Mouse (Mus musculus) adrenal gland, postnatal 10 days (tissue): ENCODE measurements around the gene Thap8. TPM values are rescaled to one million over a fixed set of nuclear protein-coding genes. Genes with fewer than 3 reads are reported as not detected.

Source experiments
- DNase-seq: peaks from one replicate; pipeline ENCODE4 v3.0.0; 2021; ENCODE audit warnings: mixed read lengths
- total RNA-seq, 2 experiments: library from RNA; stranded (reverse); gene quantifications; 2 replicates each; pipeline ENCODE4 v1.2.3; 2021

Thap8 gene
- total RNA-seq, 2 experiments from 2014 or later: 0.61 to 0.63 TPM

DNA sequence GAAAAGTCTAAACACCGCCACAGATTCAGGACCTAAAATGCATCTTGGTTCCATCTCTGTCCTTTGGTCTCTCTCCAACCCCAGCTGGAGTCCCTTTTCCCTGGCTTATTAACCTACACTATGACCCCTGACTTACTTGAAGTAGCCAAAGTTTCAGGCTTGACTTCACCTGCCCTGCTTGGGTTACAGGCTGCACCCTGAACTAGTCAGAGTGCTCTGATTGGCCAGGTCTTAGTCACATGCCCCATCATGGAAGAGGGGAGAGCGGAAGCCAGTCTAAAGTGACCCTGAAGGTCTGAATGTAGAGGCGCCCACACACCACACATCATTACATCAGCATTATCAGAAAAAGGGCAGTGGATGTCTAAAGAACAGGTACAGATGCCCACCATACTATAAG lies 38.2 kb downstream of the Thap8 start:
- no peak for DNase-seq

DNA sequence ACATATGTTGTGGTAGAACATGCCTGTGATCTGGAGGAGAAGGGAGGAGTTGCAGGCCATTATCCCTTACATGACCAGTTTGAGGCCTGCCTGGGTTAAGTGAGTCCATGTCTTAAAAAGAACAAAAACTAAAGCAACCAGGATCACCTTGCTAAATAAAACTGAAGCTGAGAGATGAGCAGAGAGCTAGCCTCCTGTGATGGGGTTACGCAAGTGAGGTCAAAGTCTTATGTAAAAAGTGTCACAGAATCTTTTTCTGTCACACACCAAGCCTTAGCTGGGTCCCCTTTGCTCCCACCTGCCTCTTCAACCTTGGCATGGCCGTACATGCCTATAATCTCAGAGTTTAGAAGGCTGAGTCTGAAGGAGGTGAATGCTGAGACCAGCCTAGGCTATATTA lies 41.1 kb downstream of the Thap8 start:
- DNase-seq: no peak

DNA sequence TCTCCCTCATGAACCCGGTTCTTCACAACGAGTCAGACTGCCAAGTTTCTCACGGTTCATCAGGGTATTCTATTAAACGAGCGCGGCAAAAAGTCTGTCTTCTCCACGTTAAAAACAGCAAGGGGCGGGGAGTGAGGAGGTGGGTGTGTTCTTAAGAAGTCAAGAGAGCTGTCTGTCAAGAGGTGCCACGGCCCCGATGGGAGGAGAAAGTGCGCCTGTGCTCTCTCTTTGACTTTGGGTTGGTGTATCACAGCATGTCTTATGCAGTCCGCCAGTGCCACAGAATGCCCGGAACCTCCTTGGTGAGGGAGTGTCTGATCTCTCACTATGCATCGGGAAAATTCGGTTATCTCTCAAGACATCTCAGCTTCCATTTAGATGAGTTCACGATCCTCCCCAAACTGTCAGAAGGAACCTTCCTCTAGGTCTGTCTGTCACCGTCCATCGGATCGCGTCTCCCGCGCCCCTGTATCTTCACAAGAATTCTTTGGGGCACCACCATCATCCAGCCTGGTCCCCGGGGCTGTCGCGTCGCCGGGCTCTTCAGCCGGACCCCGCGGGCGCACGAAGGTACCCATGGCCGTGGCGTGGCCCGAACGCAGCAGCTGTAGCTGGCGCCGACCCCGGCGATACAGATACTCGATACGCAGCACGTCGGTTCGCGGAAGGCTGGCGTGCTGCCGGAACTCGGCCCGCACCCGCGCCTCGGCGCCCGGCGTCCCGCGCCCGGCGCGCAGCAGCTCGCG lies 41.8 kb downstream of the Thap8 start, which contains the start of gene E130208F15Rik:
Gene E130208F15Rik (plus strand): TSS at position 202 of the 746 bp plus-strand sequence.
- DNase-seq: peak; percentile 81

DNA sequence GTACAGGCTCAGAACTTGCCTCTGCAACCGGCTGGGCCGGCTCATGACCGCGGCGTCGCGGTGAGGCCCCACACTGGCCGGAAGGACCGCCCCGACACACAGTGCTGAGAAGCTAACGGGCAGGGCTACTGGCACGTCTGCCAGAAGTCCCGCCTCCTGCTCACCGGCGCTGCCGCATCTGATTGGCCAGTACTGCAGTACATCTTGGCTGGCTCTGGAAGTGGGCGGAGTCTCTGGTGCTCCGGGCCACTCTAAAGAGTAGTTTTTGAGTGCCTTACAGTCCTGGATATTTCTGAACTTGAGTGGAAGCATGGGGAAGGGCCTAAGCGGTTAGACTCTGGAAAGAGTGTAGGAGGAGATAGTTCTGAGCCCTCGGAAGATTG lies 42.4 kb downstream of the Thap8 start:
- peak; percentile 97 for DNase-seq

DNA sequence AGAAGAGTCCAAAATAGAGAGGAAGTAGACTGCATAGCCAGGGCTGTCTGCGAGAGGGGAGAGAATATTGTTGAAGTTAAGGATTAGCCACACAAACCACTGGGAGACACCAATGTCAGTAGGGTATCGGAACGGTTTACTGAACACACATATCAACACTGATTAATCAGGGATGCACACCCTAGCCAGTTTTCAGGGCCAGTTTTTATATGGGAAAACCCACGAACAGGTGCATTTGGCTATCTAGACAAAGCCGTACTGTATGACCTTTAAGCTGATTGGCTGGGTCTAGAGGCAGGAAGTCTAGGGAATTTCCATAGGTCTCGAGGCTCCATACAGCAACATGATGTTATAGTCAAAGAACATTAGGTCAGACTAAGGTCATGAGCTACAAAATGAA lies 43.0 kb downstream of the Thap8 start:
- DNase-seq: no peak

DNA sequence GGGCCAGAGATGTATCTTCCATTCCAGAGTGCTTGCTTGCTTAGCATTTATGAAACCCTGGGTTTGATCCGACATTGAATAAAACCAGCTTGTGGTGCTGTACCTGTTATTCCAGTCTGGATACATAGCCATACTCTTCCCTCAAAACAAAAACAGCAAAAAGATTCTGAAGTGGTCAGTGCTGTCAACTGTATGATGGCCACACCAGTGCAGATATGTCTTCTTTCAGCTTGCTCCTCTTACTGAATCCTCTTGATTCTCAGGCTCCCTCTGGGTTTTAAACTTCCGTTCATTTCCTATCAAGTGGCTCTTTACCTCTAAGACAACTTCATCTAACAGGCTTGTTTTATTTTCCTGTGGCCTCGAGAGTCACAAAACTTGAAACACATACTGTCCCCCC lies 43.9 kb downstream of the Thap8 start, which contains the start of gene Sdhaf1:
Gene Sdhaf1 (minus strand): TSS at position 101 of the 400 bp plus-strand sequence.
- DNase-seq: no peak

DNA sequence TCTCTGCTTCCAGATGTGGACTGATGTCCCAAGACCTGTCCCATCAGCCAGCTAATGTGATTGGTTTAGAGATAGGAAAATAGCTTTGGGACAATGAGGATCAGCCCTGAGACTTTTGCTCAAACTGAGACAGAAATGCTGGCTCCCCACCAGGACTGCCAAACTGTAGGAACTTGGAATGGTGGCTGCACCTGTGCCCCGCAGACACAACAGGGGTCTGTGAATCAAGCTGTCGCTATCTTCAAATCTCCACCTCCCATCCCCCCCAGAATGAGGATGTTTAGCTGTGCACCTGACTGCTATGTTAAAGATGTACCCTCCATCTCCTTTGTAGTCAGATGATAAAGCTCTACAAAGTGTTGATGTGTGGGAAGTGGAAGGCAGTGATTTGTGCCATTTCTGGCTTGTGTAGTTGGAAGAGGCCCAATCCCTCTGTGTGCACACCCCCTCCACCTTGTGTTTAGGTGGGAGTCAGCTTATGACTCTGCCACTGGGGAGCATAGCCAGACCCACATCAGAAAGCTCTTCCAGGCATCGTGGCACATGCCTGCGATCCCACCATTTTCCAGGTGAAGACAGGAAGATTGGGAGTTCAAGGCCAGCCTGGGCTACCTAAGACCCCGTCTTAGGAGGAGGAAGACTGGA lies 44.5 kb downstream of the Thap8 start:
- no peak for DNase-seq

DNA sequence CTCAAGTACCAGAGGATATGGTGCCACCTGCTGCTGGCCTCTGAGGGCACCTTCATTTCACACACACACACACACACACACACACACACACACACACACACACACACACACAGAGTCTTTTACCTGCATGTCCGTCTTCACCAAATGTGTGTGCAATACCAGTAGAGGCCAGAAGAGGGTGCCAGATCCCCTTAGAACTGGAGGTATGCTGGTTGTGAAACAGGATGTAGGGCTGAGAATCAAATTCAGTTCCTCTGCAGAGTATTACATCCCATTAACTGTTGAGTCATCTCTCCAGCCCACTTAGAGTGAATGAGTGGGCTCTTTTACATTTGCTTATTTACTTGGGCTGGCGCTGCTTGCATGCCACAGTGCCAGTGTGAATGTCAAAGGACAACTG lies 45.5 kb downstream of the Thap8 start:
- peak; percentile 63 for DNase-seq

DNA sequence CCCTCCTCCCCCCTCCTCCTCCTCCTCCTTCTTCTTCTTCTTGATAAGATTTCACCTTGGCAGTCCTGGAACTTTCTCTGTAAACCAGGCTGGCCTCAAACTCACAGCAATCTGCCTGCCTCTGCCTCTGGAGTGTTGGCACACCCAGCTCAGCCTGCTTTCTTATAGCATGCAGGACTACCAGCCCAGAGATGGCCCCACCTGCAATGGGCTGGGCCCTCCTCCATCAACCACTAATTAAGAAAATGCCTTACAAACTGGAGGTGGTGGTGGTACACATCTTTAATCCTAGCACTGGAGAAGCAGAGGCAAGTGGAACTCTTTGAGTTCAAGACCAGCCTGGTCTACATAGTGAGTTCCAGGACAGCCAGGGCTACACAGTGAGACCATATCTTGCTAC lies 46.5 kb downstream of the Thap8 start:
- no peak for DNase-seq

DNA sequence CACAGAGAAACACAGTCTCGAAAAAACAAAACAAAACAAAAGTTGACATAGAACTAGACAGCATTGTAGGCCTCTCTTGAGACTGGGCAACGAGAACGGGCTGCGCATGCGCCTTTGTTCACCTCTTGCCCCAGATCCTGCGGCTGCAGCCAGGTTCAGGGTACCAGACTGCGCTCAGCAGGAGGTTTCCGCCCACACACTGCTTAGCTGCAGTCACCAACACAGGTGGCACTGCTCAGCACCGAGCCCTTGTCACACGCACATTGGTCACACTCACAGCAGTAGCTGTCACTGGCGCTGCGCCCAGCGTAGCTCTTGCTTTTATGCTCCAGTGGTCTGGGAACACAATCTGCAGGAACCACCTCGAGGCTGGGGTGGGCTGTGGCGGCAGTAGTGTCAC lies 47.2 kb downstream of the Thap8 start:
- no peak for DNase-seq

DNA sequence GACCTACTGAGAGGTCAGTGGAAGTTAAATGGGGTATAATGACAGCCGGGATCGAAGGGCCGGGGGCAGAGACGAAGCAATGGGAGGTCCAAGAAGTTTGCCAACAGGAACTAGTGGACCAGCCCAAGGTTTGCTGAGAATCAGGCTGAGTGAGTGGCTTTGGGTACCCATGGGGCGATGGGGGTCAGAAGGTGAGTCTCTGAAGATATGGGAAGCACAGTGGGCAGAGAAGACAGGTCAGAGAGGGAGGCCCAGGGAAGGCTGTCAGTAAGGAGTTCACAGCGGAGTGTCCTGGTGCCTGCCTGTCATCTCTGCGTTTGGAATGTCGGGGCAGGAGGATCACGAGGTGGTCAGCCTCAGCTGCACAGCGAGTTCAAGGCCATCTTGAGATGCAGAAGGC lies 48.5 kb downstream of the Thap8 start:
- no peak for DNase-seq

DNA sequence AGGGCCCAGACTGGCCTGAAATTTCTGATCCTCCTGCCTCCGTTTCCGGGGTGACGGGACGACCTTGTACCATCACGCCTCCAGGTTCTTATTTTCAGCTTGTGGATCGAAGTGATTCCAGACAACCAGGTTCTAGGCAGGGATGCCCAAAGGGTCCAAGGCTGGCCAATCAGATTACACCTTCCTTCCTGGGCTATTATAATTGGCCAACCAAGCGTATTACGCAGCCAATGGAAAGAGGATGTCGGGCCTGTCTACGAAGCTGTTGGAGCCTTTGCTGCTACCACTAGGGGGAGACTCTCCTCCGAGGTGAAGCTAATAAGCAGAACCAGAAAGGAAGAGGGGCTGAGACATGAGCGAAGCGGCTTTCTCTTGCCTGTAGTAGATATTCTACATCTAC lies 52.0 kb downstream of the Thap8 start:
- DNase-seq: peak; percentile 83

DNA sequence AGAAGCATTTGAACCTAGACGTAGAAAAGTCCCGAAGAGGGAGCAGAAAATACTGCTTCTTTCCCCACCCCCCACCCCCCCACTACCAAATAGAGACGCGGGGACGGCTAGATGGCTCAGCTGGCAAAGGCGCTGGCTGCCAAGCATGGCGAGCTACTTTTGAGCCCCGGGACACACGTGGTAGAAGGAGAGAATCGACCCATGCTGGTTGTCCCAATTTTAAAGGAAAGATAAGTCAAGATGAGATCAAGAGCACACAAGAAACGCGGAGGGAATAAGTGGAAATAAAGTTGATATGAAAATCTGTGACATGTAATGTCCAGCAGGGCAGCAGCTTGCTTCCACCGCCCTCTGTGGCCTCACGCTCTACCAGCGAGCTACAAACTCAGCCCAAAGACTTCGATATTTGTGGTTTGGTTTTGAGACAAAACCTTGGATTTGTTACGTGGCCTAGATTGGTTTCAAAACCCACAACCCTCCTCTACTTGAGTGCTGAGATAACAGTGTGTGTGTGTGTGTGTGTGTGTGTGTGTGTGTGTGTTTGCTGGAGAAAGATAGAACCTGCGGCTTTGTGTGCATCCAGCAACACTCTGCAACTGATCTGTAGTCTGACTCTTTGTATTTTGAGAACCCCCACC lies 52.8 kb downstream of the Thap8 start:
- DNase-seq: no peak

DNA sequence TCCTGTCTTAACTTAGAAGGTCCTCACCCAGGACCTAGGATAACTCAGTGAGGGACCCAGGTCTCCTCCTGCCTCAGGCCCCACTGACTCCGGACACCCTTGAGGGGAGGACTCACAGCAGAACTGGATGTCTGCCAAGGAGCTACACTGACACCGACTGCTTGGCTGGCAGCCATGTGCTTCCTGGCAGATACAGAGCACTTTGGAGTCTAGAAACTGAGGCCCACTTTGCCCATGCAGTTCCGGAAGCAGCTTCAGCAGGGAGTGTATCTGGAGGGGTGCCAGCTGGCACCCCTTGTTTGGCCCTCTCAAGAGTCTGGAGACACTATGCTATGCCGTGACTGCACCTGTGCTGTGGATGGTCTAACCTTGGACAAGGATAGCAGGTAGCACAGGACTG lies 53.5 kb downstream of the Thap8 start:
- peak; percentile 87 for DNase-seq

DNA sequence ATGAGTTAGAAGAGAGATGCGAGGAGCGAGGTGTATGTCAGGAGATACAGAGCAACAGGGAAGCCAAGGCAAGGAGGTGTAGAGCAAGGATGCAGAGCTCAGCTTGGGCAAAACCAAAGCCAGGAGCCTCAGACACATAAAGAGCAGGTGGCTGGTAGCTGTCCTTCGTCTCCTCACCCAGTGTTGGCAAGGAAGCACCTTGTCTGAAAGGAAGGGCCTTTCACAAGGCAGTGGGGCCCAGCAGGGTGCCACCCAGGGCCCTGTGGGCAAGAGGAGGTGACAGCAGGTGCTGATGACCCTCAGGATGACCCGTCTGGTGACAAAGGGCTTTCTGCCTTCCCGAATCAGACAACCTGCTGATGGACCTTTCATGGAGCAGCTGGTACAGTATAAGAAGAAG lies 54.7 kb downstream of the Thap8 start:
- DNase-seq: no peak

DNA sequence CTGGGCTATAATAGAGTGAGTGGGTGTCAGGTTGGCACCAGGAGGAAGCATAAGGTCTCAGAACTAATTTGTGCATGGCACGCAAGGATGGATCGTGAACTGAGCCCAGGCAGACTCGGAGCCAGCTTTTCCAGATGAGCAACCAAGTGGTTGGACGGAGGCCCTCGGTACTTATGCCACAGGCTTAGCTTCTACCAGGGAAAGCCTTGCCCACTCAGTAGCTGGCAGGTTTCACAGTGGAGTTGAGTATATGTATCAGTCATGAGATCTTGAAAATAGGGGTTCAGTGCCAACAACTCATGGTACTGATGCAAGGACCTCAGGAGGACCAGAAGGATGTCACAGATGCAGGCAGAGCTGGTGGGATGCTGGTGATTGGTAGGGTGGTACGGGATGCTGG lies 55.8 kb downstream of the Thap8 start:
- no peak for DNase-seq

DNA sequence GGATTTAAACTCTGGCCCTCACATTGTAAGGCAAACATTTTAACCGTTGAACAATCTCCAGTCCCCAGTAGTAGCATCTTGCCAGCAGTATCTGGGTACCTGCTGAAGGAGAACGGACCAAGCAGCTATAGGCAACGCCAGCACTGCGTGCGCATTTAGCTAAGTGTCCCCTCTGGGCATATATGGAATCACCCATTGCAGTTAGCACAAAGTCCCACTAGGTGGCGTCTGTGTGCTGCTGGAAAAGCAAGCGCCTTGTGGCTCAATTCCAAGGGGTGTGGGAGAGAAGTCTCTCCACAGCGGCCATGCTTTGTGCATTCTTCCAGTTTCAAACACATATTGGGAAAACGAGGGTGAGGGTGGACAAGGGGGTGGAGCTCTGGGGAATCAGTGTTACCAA lies 56.5 kb downstream of the Thap8 start:
- peak; percentile 89 for DNase-seq

DNA sequence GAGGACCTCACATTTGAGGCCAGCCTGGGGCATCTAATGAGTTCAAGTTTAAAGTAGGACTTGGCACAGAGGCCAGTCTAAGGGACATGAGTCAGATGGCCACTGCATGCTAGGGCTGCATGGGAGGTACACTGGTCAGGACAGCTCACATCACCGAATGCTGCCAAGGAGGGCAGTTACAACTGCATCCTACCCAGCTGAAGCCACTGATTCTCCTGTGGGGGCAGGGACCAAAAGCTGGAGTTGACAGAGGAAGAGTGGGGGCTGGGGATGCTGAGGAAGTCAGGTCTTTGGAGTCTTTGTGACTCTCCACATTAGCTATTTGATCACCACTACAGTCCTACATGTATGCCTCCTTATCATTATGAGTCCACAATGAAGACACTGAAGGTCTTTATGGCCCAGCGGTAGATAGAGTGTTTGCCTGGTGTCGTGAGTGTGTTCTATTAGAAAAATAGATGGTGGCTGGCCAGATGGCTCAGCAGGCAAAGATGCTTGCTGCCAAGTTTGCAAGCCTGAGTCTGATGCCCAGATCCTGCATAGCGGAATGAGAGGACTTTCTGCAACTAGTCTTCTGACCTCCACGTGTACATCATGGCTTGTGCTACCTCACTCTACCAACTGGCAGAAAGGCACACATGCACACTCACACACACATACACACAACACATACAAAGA lies 59.7 kb downstream of the Thap8 start:
- no peak for DNase-seq
